Mouse (Mus musculus) lung, embryonic 16.5 days (tissue): ENCODE measurements at regions not wholly inside any gene's neighbourhood (a gene's known extent, or its start where the extent isn't known, plus 50 kb on each side); places are given as distances from the start of the nearest gene placed in this dataset.
"Not testable (repeated sequence)": the region's sequence is repeated elsewhere in the genome, so short reads cannot be mapped to it uniquely, and the experiment has no call there.

Experiments
- ATAC-seq: fragments of 200-750 bp; cut with Nextera tagmentation; 2 replicates; pipeline ENCODE4 v1.8.0; 2017; ENCODE audit warnings: low read depth, mild to moderate bottlenecking, moderate library complexity
- H3K27ac ChIP-seq: fragments of 300-500 bp; sonication (generic); 2 replicates; pipeline ENCODE4 v1.5.1; 2014; ENCODE audit warnings: mild to moderate bottlenecking, control low read depth, low read length
- H3K27me3 ChIP-seq: fragments of 300-500 bp; sonication (generic); 2 replicates; pipeline ENCODE4 v1.6.1; 2014; ENCODE audit warnings: low read depth, low read length, mixed read lengths; ENCODE audit not compliant: control insufficient read depth, insufficient read depth
- H3K36me3 ChIP-seq: fragments of 300-500 bp; sonication (generic); 2 replicates; pipeline ENCODE4 v1.6.1; 2014; ENCODE audit warnings: low read length; ENCODE audit not compliant: control insufficient read depth, insufficient read depth
- H3K4me1 ChIP-seq: fragments of 300-500 bp; sonication (generic); replicated peaks from 2 replicates; pipeline ENCODE4 v1.6.1; 2014; ENCODE audit warnings: low read length, mixed read lengths; ENCODE audit not compliant: control insufficient read depth, insufficient read depth
- H3K4me2 ChIP-seq: fragments of 300-500 bp; sonication (generic); 2 replicates; pipeline ENCODE4 v1.6.1; 2014; ENCODE audit warnings: low read depth, low read length, control low read depth
- H3K4me3 ChIP-seq: fragments of 300-500 bp; sonication (generic); 2 replicates; pipeline ENCODE4 v1.5.1; 2014; ENCODE audit warnings: mild to moderate bottlenecking, low read length, control low read depth
- H3K9ac ChIP-seq: fragments of 300-500 bp; sonication (generic); 2 replicates; pipeline ENCODE4 v1.6.1; 2014; ENCODE audit warnings: low read length, control low read depth
- H3K9me3 ChIP-seq: fragments of 300-500 bp; sonication (generic); 2 replicates; pipeline ENCODE4 v1.6.1; 2016; ENCODE audit warnings: low read length; ENCODE audit not compliant: control insufficient read depth
- WGBS: fragments of 180-500 bp; shearing (Covaris S2); extraction: QIAGEN DNeasy Blood & Tissue Kit; methylation state at CpG from one replicate; pipeline ENCODE4 v1.1.7; 2014; 5-methylcytosine and 5-hydroxymethylcytosine counted together

- Histone ChIP-seq H3K4me3 (no peak overlapping the region), H3K4me1 (no peaks in the 10 kb centered on the region), H3K27me3 (no peaks in the 10 kb centered on the region), H3K9me3 (no peaks in the 10 kb centered on the region; the same call in 1 of the 2 replicates), H3K4me2 (no peak overlapping the region), H3K9ac (no peak overlapping the region), H3K36me3 (no peaks in the 10 kb centered on the region), H3K27ac (no peak overlapping the region)
- no peak for ATAC-seq
Observed at GRCm38 (mm10) chr9:3264467-3264866, 70.5 kb upstream of the Alkbh8 start.

GRCm38 (mm10) chr9:3280496-3280895 is 54.4 kb upstream of the Alkbh8 start:
- not testable (repeated sequence) for H3K27me3 ChIP-seq, H3K4me3 ChIP-seq, H3K36me3 ChIP-seq, H3K9me3 ChIP-seq, H3K4me1 ChIP-seq, H3K9ac ChIP-seq, ATAC-seq, H3K4me2 ChIP-seq, H3K27ac ChIP-seq
- 76% methylated on average over 8 of the region's 8 CpGs for WGBS

DNA sequence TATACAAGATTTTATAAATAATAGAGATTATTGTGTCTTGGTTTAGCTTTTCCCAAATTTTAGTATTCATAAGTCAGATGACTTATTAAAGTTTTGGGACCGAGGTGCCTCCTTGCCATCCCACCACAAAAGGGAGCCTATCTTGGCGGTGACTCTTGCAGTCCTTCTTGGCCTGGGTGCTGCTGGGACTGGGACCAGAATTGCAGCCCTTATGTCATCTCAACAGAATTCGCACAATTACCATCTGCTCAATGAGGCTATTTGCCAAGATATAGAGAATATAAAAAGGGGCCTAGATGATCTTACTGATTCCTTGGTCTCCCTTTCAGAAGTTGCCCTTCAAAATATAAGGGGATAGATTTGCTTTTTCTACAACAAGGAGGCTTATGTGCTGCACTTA is 53.0 kb upstream of the Alkbh8 start:
- H3K9ac ChIP-seq, H3K36me3 ChIP-seq, H3K4me1 ChIP-seq, H3K27ac ChIP-seq, H3K9me3 ChIP-seq, H3K4me2 ChIP-seq, H3K4me3 ChIP-seq, ATAC-seq, H3K27me3 ChIP-seq: not testable (repeated sequence)
- WGBS, result 93% methylated on average over 3 of the region's 3 CpGs

DNA sequence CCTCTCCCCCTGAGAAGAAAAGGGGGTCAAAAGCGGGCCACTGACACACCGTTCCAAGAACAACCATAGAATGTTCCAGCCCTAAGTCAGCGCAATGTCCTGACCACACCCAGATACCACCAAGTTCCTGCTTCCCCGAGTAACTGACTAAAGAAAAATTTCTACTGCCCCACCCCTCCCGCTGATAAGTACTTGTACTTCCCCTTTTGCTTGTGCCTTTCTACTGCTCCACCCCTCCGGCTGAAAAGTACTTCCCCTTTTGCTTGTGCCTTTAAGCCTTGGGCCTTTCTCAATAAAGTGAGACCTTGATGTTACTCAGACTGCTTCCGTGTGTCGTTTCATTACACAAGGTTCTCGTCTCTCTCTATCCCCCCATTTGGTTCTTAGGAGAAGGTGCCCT is 51.6 kb upstream of the Alkbh8 start:
- not testable (repeated sequence) for H3K4me1 ChIP-seq, H3K4me2 ChIP-seq, H3K9me3 ChIP-seq, ATAC-seq, H3K9ac ChIP-seq, H3K27ac ChIP-seq, H3K4me3 ChIP-seq, H3K27me3 ChIP-seq, H3K36me3 ChIP-seq
- 78% methylated on average over 9 of the region's 9 CpGs for WGBS
